Comparison of ENCODE assay signal across 25 mouse cellular contexts in genomic region chr7:43511707-43512478, GRCm38 (mm10). TPM values are rescaled to one million over a fixed set of nuclear protein-coding genes. Genes with fewer than 3 reads are reported as not detected.
"Had no signal": no experiment of that assay in that cellular context is flagged by ENCODE, and none has a peak within 500 bp of the region (broad histone marks: within the 10 kb centered on the region; RNA-seq: fewer than 3 reads in every experiment).

No protein-coding gene starts in this region.

- H3K4me3 ChIP-seq: lung, embryonic 15.5 days; megakaryocyte, embryonic 14.5 days; midbrain, embryonic 13.5 days; midbrain, embryonic 15.5 days; neural tube, embryonic 12.5 days had no signal

- H3K36me3 ChIP-seq: lung, embryonic 15.5 days; midbrain, embryonic 13.5 days; midbrain, embryonic 15.5 days; neural tube, embryonic 12.5 days had no signal

- H3K27me3 ChIP-seq: lung, embryonic 15.5 days; midbrain, embryonic 13.5 days; midbrain, embryonic 15.5 days; neural tube, embryonic 12.5 days had no signal

- H3K4me1 ChIP-seq: lung, embryonic 15.5 days; midbrain, embryonic 13.5 days; midbrain, embryonic 15.5 days; neural tube, embryonic 12.5 days had no signal

- ATAC-seq: lung, postnatal 0 days; midbrain, embryonic 13.5 days; midbrain, embryonic 15.5 days had no signal

- H3K9me3 ChIP-seq: lung, embryonic 15.5 days; megakaryocyte, embryonic 14.5 days; midbrain, embryonic 13.5 days; midbrain, embryonic 15.5 days; neural tube, embryonic 12.5 days had no signal

- DNase-seq: lung, adult 2 months; lung, postnatal 14 days; lung, postnatal 36 days; right cerebral cortex, postnatal 25 days; right cerebral cortex, postnatal 4 days; spleen, adult 18-20 months; thymus, adult 2 months; thymus, postnatal 25 days; thymus, postnatal 4 days had no signal

- H3K27ac ChIP-seq: lung, embryonic 15.5 days; macrophage; midbrain, embryonic 13.5 days; midbrain, embryonic 15.5 days; neural tube, embryonic 12.5 days had no signal

RNA-seq across cellular contexts. Expression of gene 4931406B18Rik, which starts 6.2 kb away (rescaled TPM):
- total RNA-seq: midbrain, postnatal 0 days; monocyte, adult 5-6 weeks had no signal
- polyA plus RNA-seq: liver, embryonic 16.5 days; lung, adult 2 months; lung, embryonic 15.5 days; lung, postnatal 0 days; macrophage; midbrain, embryonic 11.5 days; midbrain, postnatal 0 days; neural tube, embryonic 12.5 days; small intestine, adult 2 months; stomach, embryonic 14.5 days; stomach, embryonic 16.5 days; urinary bladder, adult 2 months had no signal

RNA-seq across cellular contexts. Expression of gene Iglon5, which starts 22.0 kb away (rescaled TPM):
- total RNA-seq: monocyte, adult 5-6 weeks; neutrophil, adult 5-6 weeks had no signal
- polyA plus RNA-seq: liver, embryonic 16.5 days; lung, postnatal 0 days; macrophage had no signal
